Mouse (Mus musculus) forebrain, postnatal 0 days (tissue): ENCODE results near the gene Ryr2. TPM values are rescaled to one million over a fixed set of nuclear protein-coding genes. Genes with fewer than 3 reads are reported as not detected.

Experiments
- ATAC-seq: fragments of 200-750 bp; cut with Nextera tagmentation; 2 replicates; pipeline ENCODE4 v1.8.0; 2017; ENCODE audit warnings: mild to moderate bottlenecking, moderate library complexity
- DNase-seq: peaks from one replicate; pipeline ENCODE4 v3.0.0-alpha.2; 2015
- H3K27ac ChIP-seq: fragments of 300-500 bp; sonication (generic); 2 replicates; pipeline ENCODE4 v1.5.1; 2014; ENCODE audit warnings: low read depth, mild to moderate bottlenecking, antibody characterized with exemption, low read length, moderate library complexity, mixed read lengths
- H3K27me3 ChIP-seq: fragments of 300-500 bp; sonication (generic); 2 replicates; pipeline ENCODE4 v1.6.1; 2014; ENCODE audit warnings: mild to moderate bottlenecking, low read length, mixed read lengths; ENCODE audit not compliant: insufficient read depth
- H3K36me3 ChIP-seq: fragments of 300-500 bp; sonication (generic); 2 replicates; pipeline ENCODE4 v1.6.1; 2014; ENCODE audit warnings: mild to moderate bottlenecking, moderate library complexity; ENCODE audit not compliant: insufficient read depth
- H3K4me1 ChIP-seq: fragments of 300-500 bp; sonication (generic); 2 replicates; pipeline ENCODE4 v1.6.1; 2014; ENCODE audit warnings: antibody characterized with exemption; ENCODE audit not compliant: insufficient read depth
- H3K4me2 ChIP-seq: fragments of 300-500 bp; sonication (generic); 2 replicates; pipeline ENCODE4 v1.6.1; 2014; ENCODE audit warnings: low read depth, mild to moderate bottlenecking, moderate library complexity
- H3K4me3 ChIP-seq: fragments of 300-500 bp; sonication (generic); 2 replicates; pipeline ENCODE4 v1.5.1; 2014; ENCODE audit warnings: low read depth, low read length, mixed read lengths
- H3K9ac ChIP-seq: fragments of 300-500 bp; sonication (generic); 2 replicates; pipeline ENCODE4 v1.6.1; 2014; ENCODE audit warnings: mild to moderate bottlenecking
- H3K9me3 ChIP-seq: fragments of 300-500 bp; sonication (generic); 2 replicates; pipeline ENCODE4 v1.6.1; 2016; ENCODE audit warnings: low read length
- CTCF ChIP-seq: sonication (generic); IDR thresholded peaks from 2 replicates; pipeline ENCODE4 v1.5.1; 2016; ENCODE audit warnings: antibody characterized with exemption, control low read depth, low read depth
- WGBS: fragments of 180-500 bp; shearing (Covaris S2); extraction: QIAGEN DNeasy Blood & Tissue Kit; methylation state at CpG from one replicate; pipeline ENCODE4 v1.1.7; 2014; 5-methylcytosine and 5-hydroxymethylcytosine counted together
- polyA plus RNA-seq: library from polyadenylated mRNA; unstranded; fragments of >200 nt; fragmentation: Nextera tagmentation; extraction: Ambion mirVana; gene quantifications from 2 replicates; pipeline ENCODE4 v1.2.1, GENCODE M21; 2015
- total RNA-seq: library from RNA; depleted of rRNA; stranded (reverse); fragments of >200 nt; gene quantifications from 2 replicates; pipeline ENCODE4 v1.2.3, GENCODE M21; 2014

Gene Ryr2
- total and polyA plus RNA-seq, 2 experiments from 2014 or later, result 2.1 to 22.8 TPM

DNA sequence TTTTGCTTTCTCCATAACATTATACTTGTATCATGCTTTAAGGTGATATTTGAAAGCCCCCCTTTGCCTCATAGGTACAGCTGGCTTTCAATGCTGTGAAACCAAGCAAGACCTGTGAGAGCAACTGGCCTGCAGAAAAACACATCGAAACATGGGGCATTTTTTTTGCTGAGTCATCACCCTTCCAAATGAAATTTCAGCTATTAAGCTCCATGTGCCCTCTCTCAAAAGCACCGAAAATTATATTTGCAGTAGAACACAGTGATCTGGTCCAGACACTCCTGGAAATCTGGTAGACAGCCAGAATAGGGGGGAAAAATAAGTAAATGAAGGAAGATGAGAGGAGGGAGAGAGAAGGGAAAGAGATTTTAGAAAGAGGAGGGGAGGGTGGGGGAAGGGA is 180.5 kb downstream of the Ryr2 start:
- Histone ChIP-seq H3K4me2 (no peak overlapping the region), H3K4me1 (no peaks in the 10 kb centered on the region), H3K36me3 (no peaks in the 10 kb centered on the region), H3K9me3 (no peaks in the 10 kb centered on the region), H3K9ac (no peak overlapping the region), H3K27ac (no peak overlapping the region), H3K27me3 (no peaks in the 10 kb centered on the region), H3K4me3 (no peak overlapping the region)
- DNase-seq (no peak), ATAC-seq (no peak)
- 85% methylated on average over 2 of the region's 2 CpGs for WGBS
- TF ChIP-seq CTCF, result no peak

DNA sequence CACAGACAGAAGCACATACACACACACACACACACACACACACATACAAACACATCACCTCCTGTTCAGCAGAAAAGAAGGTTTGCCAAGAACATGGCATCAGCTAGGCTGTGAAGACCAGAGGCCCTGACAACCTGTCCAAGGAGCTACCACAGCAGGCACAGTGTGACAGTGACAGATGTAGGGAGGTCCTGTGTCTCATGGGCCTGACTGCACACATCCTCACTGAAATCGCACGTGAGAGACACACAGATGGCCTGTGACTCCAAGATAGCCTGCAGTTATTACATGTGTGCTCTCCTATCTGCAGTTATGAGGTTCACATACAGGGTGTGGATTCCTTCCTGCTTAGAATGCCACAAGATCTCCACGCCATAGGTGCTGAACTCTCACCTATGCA is 182.0 kb downstream of the Ryr2 start:
- H3K27me3 ChIP-seq, result no peaks in the 10 kb centered on the region
- no peak overlapping the region for H3K27ac ChIP-seq
- no peak for DNase-seq
- 0 out of 2 replicates have a peak, but pooled peaks have one; percentile 25 for ATAC-seq
- H3K4me1 ChIP-seq, result no peaks in the 10 kb centered on the region
- WGBS, result 83% methylated on average over 3 of the region's 3 CpGs
- H3K4me3 ChIP-seq, result no peak overlapping the region
- no peak overlapping the region for H3K9ac ChIP-seq
- no peak overlapping the region for H3K4me2 ChIP-seq
- no peaks in the 10 kb centered on the region for H3K36me3 ChIP-seq
- TF ChIP-seq CTCF, result no peak
- H3K9me3 ChIP-seq, result no peaks in the 10 kb centered on the region

- H3K9me3 ChIP-seq, result no peaks in the 10 kb centered on the region
- no peak for TF ChIP-seq CTCF
- no peak for DNase-seq
- H3K27ac ChIP-seq, result no peak overlapping the region
- H3K9ac ChIP-seq, result no peak overlapping the region
- 76% methylated on average over 1 of the region's 1 CpGs for WGBS
- peak; percentile 61; the same call in 1 of the 2 replicates for ATAC-seq
- no peaks in the 10 kb centered on the region for H3K36me3 ChIP-seq
- no peak overlapping the region for H3K4me3 ChIP-seq
- H3K27me3 ChIP-seq, result no peaks in the 10 kb centered on the region
- no peaks in the 10 kb centered on the region for H3K4me1 ChIP-seq
- H3K4me2 ChIP-seq, result no peak overlapping the region
These were observed 186.2 kb downstream of the Ryr2 start for GRCm38 (mm10) chr13:11920495-11920894.

GRCm38 (mm10) chr13:11919448-11919847 is 187.3 kb downstream of the Ryr2 start:
- Histone ChIP-seq H3K4me2 (no peak overlapping the region), H3K9me3 (no peaks in the 10 kb centered on the region), H3K36me3 (no peaks in the 10 kb centered on the region), H3K27ac (no peak overlapping the region), H3K4me1 (no peaks in the 10 kb centered on the region), H3K27me3 (no peaks in the 10 kb centered on the region), H3K4me3 (no peak overlapping the region), H3K9ac (no peak overlapping the region)
- ATAC-seq, result no peak
- 93% methylated on average over 6 of the region's 6 CpGs for WGBS
- DNase-seq, result no peak
- TF ChIP-seq CTCF, result no peak

DNA sequence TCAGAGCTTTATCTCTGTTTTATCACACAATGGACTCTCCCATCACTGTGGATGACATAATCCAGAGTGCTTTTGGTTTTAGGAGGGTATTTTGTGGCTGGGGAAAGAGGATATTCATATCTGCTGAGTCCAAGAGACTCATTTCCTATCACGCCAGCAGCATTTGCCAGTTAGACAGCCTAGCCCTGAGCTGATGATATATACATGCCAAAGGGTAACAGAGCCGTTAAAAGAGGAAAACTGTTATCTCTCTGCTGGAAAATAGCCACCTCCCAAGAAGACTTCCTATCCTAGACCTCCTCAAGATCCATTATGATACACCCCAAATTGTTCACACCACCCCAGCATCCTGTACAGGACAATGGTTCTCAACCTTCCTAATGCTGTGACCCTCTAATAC is 191.1 kb downstream of the Ryr2 start:
- no peak for TF ChIP-seq CTCF
- no peaks in the 10 kb centered on the region for H3K27me3 ChIP-seq
- no peaks in the 10 kb centered on the region for H3K4me1 ChIP-seq
- no peak overlapping the region for H3K4me3 ChIP-seq
- 97% methylated on average over 2 of the region's 2 CpGs for WGBS
- DNase-seq (no peak), ATAC-seq (no peak)
- no peak overlapping the region for H3K4me2 ChIP-seq
- no peaks in the 10 kb centered on the region for H3K9me3 ChIP-seq
- H3K36me3 ChIP-seq, result no peaks in the 10 kb centered on the region
- no peak overlapping the region for H3K9ac ChIP-seq
- no peak overlapping the region for H3K27ac ChIP-seq

DNA sequence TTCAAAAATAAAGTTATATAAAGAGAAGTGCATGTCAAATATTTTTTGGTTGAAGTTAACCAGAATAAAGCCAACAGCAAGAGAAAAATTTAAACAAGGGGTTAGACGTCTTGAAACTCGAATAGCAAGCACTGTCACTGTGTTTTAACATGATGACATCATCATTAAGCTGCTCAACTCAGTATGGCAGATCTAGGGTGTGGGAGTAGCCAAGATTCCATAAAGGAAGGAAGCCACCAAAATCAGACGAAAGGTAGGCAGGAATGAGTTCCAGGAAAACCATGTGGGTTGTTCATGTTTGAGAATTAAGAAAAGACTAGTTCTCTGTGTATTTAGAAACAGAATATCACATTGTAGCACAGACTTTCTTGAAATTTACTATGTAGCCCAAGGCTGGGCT is 192.1 kb downstream of the Ryr2 start:
- H3K4me1 ChIP-seq, result no peaks in the 10 kb centered on the region
- H3K4me3 ChIP-seq, result no peak overlapping the region
- no peak overlapping the region for H3K9ac ChIP-seq
- H3K4me2 ChIP-seq, result no peak overlapping the region
- H3K9me3 ChIP-seq, result no peaks in the 10 kb centered on the region
- H3K27ac ChIP-seq, result no peak overlapping the region
- no peak for DNase-seq
- ATAC-seq, result no peak
- no peak for TF ChIP-seq CTCF
- 82% methylated on average over 3 of the region's 3 CpGs for WGBS
- H3K27me3 ChIP-seq, result no peaks in the 10 kb centered on the region
- no peaks in the 10 kb centered on the region for H3K36me3 ChIP-seq

DNA sequence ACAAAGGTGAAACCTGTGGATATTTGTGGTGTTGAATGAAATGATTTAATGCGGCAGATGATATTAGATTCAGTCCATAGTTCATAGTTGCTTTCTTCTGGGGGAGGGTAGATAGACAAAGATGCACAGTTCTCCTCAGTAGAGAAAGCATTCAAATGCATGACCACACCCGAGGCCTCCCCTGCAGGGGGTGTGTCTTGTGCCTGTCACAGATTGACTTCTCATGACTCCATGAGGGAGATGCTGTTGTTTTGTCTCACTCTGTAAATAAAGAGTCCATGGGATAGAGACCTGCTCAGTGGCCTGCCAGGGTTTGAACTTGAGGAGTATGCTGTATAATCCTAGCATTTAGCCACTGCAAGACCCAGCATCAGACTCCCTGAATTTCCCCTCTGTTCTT is 194.5 kb downstream of the Ryr2 start:
- no peaks in the 10 kb centered on the region for H3K9me3 ChIP-seq
- TF ChIP-seq CTCF, result no peak
- H3K9ac ChIP-seq, result no peak overlapping the region
- no peak overlapping the region for H3K4me2 ChIP-seq
- no peaks in the 10 kb centered on the region for H3K36me3 ChIP-seq
- H3K4me1 ChIP-seq, result no peaks in the 10 kb centered on the region
- no peak overlapping the region for H3K4me3 ChIP-seq
- ATAC-seq, result no peak
- H3K27me3 ChIP-seq, result no peaks in the 10 kb centered on the region
- DNase-seq, result no peak
- WGBS, result 86% methylated on average over 2 of the region's 2 CpGs
- no peak overlapping the region for H3K27ac ChIP-seq

GRCm38 (mm10) chr13:11908123-11908522 is 198.6 kb downstream of the Ryr2 start:
- Histone ChIP-seq H3K4me1 (no peaks in the 10 kb centered on the region), H3K4me3 (no peak overlapping the region), H3K36me3 (no peaks in the 10 kb centered on the region), H3K9me3 (no peaks in the 10 kb centered on the region), H3K4me2 (no peak overlapping the region), H3K27me3 (no peaks in the 10 kb centered on the region), H3K9ac (no peak overlapping the region), H3K27ac (no peak overlapping the region)
- DNase-seq, result no peak
- WGBS, result 82% methylated on average over 4 of the region's 4 CpGs
- ATAC-seq, result no peak
- TF ChIP-seq CTCF, result no peak
